Mouse (Mus musculus): ENCODE data around the gene Exph5.

Gene Exph5

DNA sequence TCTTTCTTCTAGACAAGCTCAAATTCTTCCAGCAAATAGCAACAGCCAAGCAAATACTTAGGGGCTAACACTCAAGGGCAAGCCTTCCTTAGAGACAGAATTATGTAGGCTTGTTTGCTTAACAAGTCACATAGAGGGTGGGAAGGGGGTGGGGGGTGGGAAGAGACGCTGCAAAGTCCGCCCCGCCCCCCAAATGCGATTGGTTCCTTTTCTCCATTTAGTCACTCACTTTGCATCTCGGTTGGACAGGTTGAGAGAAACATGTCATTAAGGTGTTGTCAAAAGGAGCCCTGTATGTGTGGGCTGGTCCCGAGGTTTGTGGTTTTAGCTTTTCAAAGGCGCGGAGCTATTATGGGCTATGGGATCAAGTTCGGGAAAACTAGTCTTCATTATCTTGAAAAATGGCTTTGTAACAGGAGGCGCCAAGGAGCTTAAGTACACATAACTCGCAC lies at the start of gene Exph5:
Exph5 (plus strand) TSS at position 402 of the 452 bp plus-strand sequence.
- DNase-seq (ENCODE audit: low read depth, low spot score) = peak; percentile 22

DNA sequence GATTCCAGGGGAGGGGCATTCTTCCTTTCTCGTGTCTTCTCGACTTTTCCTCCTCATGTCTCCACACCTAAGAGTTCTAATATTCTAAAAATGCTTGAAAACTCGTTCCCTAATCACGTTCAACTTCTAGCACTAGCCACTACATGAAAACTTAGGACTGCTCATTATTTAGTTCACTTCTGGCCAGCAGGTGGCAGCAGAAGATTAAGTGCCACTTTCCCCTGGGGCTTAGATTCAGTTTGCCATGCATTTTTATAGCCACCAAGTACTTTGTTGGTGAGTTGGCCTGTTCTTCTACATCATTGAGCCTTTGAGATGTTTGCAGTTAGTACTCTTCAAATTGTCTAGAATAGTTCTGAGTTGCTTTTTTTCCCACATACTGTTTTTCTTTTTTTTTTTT lies 47.1 kb upstream of the Exph5 start:
- peak; percentile 64 for DNase-seq (ENCODE audit: low read depth, low spot score)

DNA sequence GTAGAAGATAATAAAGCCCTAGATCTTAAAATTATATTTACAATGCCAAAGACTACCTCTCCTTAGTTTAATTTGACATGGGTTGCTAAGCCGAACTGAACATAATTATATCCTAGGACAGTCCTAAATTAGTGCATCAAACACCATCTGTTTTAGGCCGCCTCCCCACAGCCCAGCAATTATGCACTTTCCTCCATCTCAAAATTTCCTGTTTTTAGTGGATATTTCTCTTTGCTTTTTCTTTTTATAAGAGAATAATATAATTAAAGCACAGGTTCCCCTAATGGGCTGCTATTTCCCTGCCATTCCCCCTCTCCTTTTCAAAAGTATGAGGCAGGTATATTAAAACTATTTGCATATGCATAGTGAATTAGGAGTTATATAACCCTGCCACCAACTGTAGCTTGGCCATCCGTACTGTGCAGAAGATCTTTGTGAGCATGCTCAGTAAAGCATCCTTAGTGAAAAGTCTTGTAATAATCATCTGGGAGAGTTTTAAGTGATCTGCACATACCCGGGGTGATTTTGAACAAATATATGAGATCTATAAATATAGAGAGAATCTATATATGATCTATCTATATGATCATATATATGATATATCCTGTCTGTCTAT lies 44.7 kb upstream of the Exph5 start:
- DNase-seq (ENCODE audit: low read depth, low spot score) = no peak

DNA sequence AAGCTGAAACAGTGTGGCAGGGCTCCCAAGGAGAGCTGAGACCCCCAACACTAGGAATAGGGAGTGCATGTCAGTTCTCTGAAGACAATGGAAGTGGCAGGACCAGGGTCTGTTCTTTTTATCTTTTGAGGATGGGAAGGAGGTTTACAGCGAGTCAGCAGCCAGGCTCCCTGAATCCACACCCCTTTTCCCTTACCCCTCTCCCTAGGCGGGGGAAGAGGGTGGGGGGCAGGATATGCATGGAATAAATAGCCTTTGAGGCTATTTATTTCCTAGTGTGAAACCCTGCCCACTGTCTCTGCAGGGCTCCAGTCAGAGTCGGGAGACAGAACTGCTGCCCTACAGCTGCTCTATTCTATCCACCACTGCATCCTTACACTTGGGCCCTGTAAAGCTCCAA lies 43.7 kb upstream of the Exph5 start:
- no peak for DNase-seq (ENCODE audit: low read depth, low spot score)

DNA sequence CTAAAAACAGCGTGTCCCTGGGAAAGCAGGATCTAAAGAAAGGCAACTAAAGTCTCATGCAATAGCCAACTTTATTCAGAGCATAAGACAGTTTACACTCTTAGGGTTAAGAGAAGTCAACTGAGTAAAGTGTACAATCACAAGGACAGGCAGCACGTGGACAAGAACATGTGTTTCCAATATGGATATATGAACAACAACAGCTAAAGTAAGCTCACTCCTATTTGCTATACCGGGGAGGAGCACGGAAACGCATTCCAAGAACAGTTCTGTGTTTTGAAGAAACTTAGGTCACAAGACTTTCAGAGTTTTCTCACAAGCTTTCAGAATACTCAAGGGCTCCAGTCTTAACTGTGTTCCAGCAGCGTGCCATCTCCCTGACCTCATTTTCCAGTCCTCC lies 43.3 kb upstream of the Exph5 start:
- DNase-seq (ENCODE audit: low read depth, low spot score) = no peak

DNA sequence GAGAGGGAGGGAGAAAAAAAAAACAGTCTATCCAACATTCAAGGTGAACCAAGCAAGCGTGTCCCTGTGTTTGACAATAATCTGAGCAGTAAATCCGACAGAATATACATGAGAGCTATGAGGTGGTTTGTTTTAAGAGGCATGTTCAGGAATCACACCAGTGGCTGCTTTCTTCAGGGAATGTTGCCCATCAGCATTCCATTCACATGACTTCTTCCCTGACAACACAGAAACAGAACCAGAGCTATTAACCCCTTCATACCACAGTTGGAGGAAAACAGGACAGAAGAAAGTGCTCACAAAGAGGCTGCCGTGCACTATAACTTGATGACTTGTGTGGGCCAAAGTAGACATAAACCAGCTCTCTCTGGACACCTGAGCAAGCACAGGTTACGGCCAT lies 37.1 kb upstream of the Exph5 start:
- DNase-seq (ENCODE audit: low read depth, low spot score) = no peak

DNA sequence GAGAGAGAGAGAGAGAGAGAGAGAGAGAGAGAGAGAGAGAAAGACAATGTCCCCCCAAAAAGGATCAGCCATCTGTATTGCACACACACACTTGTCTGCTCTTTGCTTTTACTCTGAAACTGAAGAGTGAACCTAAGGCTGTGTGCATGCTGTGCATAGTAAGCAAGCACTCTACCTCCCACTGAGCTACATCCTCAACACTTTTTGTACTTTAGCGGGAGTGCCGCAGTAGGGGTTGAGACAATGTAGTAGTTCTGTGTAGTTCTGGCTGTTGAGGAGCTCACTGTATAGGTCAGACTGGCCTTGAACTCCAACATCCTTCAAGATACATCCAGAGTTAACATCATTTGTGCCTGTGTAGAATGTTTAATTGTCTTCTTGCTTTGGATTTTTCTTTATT lies 35.9 kb upstream of the Exph5 start:
- DNase-seq (ENCODE audit: low read depth, low spot score) = no peak

DNA sequence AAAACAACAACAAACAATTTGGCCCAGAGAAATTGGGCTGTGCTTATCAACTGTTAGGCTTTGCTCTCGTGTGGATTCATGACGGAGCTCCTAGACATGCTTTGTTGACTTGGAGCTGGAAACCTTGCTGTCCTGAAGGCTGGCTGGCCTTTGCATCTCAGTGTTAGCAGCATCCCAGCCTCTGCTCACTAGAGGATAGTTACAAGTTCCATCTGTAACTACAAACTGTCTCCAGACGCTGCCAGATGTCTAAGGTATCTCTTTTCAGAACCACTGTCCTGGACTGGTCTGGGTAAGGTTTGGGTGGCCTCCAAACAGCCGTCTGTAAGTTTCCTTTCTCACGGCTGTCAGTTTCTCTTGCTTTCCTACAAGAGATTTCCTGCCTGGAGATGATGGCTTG lies 33.4 kb upstream of the Exph5 start:
- DNase-seq (ENCODE audit: low read depth, low spot score) = no peak

DNA sequence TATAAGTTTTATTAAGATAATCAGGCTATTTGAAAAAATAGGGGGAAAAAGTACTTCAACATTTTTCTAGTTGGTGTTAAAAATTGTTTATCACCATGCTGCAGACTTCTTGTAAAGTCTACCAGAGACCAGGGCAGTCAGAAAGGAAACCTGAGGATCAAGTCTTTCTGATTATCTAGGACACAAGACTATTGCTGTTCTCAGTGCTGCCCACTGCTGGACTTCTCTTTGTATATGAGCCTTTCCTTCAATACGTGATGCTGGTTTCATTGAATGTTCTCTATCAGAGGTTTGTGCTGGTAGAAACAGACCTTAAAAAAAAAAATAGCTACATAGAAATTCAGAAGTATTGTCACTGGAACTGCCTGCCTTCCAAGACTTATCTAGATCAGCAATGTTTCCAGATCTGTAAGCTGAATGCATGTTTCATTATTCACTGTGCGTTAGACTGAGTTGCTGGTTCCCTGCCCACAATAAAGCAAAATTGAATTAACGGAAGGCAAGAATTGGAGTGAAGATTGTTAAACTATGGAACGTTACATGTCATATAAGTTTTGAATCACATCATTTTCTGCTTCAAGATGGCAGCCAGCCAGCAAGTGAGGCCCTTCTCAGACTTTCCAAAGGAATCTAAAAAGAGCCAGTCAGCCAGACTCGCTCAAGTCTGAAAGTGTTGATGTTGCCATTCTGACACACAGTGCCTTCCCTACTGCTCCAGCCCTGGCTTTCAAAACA lies 32.6 kb upstream of the Exph5 start:
- DNase-seq (ENCODE audit: low read depth, low spot score) = no peak

DNA sequence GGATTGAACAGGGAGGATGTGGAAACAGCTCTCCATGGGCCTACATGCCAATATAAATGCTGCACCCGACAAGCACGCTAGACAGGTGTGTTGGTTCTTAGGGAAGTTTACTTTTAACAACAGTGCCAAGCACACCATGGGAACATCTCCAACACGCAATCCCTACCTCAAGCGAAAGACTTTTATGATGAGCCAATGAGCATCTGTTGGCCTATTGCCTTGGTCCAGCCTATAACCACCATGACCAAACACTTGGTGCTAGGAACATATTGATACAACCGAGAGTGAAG lies 32.1 kb upstream of the Exph5 start:
- no peak for DNase-seq (ENCODE audit: low read depth, low spot score)

DNA sequence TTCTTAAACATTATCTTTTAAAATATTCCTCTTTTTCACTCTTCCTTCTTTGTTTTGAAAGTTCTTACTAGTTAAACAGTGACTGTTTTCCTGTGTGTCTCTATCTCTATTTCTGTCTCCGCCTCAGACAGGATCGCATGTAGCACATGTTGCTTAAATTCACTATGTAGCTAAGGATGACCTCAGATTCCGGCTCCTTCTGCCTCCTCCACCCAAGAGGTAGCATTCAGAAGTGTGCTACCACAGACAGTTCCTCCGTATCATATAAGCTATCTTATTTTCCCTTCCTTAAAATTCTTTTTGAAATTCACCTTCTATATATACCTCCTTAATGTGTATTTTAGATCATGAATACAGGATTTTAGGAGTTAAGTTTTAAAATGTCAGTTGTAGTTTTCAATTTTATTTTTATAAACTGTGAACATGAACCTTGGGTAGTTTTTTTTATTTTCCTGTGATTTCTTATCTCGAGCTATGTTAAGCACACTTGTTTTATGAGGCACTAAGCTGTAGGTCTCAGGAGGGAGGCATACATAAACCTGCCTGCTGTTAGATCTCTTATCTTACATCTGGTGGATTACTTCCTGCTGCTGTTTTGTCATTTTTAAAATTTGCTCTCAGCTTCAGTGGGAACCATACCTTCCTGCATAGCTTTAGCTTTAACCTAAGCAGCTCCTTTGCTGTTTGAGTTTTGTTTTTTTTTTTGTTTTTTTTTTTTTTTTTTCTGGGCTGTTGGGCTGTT lies 30.0 kb upstream of the Exph5 start:
- DNase-seq (ENCODE audit: low read depth, low spot score) = no peak

DNA sequence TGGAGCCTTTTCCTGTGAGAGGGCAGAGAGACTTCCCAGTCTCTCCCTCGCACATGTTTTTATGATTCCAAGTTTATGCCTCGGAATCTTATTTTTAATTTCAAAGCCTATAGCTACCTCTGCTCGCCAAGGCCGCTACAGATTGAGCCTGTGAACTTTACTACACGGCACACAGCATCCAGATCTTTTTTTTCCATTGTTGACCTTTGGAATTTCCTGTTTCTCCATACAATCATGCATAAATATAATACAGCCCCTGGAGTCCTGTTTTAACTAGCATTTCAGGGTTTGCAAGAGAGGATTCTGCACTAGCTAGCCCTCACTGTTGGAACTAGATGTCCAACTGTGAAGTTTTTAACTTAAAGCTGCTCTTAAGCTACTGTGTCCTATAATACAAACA lies 29.3 kb upstream of the Exph5 start:
- DNase-seq (ENCODE audit: low read depth, low spot score) = no peak

DNA sequence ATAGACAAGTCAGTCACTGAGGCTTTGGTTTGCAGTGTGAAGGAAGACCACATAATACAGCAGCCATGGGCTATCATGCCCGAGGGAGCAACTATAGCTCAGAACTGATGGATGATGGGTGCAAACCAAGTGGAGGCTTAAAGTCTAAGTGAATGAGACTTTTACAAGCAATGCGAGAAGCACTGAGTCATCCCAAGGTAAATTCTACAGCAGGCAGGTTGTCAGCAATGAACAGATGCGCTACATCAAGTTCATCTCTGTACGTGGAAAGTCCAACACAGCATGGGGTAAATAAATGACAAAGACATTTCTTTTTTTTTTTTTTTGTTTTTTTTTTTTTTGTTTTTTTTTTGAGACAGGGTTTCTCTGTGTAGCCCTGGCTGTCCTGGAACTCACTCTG lies 28.8 kb upstream of the Exph5 start:
- DNase-seq (ENCODE audit: low read depth, low spot score) = no peak

DNA sequence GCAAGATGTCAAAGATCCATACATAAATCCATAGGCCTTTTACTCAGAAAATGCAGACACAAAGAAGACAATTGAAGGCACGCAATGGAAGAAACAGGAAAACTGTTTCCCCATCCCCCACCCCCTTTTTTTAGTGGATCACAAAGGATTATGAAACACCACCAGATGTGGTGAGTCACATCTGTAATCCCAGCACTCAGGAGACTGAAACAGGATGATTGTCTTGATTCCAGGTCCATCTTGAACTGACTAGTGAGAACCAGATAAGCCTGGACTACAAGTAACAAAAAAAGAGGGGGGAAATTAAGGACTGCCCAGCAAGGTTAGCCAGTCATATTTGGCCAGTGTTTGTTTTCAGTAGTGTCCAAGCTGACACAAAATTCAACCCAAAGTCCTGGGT lies 25.1 kb upstream of the Exph5 start:
- DNase-seq (ENCODE audit: low read depth, low spot score) = no peak

DNA sequence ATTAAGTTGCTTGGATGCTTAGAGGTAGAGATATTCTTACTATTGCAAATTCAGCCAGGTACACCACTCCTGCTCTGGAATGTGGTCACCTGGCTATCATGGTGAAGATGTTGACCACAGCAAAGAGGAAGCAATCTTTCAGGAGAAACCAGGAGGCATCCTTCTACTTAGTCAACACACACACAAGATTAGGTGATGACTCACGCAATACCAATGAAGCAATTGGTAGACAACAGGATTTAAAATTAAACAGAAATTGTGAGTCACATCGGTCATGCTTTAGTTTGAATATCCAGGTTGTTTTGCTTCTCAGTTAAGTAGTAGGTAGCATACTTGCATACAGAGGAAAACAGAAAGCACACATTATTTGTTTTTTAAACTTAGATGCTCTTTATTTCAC lies 22.5 kb upstream of the Exph5 start:
- no peak for DNase-seq (ENCODE audit: low read depth, low spot score)

DNA sequence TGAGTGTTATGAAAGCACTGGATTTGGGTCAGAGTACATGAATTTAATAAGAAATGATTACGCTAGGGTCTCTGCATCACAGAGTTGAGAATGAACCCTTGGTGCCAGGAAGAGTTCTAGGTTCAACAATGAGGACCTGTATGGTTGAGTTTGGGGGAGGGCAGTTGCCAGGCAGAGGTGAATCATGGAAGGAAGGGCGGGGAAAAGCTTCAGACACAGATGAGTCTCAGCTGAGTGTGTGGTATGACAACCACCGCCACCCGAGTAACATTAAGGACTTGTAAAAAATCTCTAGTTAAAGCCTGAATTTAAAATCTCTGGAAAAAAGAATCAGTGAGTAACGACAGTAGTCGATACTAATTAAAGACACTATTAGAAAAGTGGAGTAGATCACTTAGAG lies 14.7 kb upstream of the Exph5 start:
- DNase-seq (ENCODE audit: low read depth, low spot score) = no peak

DNA sequence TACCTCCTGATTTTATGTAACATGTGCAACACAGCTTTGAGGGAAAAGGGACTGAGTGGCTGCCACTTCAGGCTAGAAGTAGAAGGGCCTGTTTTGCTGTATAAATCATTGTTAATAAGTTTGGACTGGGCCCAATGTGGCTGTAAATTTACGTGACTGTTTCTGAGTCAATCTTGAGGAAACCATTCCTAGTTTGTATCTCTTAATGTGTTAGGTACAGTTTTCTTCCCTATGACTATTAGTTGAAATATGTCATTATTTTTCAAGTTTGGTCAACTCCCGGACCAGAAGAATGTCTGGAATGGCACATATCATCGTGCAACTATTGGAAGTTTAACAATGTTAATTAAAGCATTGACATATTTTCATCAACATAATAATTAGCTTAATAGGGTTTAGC lies 11.5 kb upstream of the Exph5 start:
- no peak for DNase-seq (ENCODE audit: low read depth, low spot score)

DNA sequence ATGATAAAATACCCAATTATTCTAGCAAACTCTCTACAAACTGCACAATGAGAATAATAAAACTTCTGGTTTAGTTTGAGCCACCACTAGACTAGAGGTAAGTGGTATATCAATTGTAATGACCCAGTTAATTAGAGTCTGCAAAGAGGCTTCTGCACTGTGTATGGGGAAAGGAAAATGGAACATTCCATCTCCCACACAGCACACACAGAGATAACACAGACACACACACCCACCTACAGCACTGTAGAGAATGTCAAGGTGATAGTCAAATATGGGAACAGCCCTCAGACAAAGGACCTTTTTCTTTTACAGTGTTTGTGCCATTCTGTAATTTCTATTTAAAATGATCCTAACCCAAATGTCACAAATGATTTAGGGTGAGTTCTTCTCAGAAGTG lies 8.6 kb upstream of the Exph5 start:
- DNase-seq (ENCODE audit: low read depth, low spot score) = no peak

DNA sequence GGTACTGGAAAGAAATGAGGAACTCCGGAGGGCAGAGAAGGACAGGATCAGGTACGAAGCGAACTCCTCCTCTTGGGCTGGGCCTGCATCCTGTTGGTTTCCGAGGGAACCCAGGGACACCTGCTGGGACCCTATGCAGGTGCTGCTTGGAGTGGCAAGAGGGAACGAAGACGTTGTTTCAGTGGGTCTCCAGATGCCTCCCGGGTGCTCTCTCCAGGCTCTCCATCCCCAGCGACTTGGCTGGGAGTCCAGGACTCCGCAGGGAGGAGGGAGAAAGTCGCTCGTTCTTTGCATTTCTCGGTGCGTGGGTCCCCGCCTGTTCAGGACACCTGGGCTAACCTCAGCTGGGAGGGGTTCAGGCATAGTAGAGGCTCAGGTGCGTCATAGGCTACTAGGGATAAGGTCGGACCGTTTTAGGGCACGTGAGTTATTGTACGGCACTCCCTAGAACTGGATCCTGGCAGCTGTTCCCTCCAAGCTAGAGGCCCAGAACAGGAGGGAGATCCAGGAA lies 386 bp downstream of the Exph5 start:
- peak; percentile 20 for DNase-seq (ENCODE audit: low read depth, low spot score)

DNA sequence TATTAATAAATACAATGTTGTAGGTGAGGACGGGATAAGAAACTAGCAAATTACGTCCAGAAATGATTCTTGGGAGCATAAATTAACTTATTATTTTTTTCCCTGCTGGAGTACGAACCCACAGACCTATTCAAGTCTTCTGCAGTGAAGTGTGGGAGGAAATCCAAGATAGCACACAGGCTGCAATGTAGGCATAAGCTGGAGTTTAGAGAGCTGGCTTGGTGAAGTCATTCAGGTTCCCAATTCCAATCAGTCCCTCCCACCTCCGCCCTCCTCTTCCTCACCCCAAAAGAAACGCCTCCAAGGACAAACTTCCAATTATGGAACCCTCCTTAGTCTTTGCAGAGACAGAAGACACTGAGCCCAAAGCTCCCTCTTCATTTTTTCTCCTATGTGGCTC lies 945 bp downstream of the Exph5 start:
- no peak for DNase-seq (ENCODE audit: low read depth, low spot score)

DNA sequence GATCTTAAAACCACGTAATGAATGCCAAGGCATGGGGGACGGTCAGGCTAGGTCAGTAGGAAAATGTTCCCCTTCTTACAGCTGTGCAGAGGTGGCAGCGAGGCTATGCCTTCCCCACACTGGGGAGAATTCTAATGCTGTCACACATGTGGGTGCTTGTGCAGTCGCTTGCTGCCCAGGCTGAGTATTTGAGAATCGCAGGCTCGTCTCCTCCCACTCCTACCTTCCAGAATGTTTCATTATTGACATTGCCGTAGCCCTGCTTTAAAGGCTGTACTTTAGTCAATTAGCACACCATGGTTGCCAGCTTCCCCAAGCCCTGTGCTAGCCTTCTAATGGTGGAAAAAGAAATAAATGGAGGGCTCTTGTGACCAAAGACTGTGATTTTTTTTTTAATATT lies 6.4 kb downstream of the Exph5 start:
- no peak for DNase-seq (ENCODE audit: low read depth, low spot score)

DNA sequence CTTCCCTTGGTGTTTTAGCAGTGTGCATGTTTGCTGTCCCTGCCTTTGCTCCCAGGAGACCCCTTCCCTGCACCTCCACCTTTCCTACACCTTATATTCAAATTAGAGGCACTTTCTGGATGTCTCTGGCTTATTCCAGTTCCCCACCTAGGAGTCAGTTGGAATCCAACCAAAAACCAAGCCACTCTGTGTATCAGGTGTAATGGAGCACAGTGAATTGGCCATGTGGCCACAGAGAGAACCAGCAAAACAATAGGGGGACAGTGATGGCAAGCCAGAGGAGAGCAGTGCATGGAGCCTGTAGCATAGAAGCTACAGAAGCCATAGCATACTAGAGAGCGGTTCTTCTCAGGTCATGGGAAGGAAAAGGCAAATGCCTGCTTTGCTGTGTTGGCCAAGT lies 11.5 kb downstream of the Exph5 start:
- DNase-seq (ENCODE audit: low read depth, low spot score) = no peak
